Mouse (Mus musculus) cerebellum, postnatal 4 days (tissue): ENCODE results near the gene Fam169b.

Experiments
- DNase-seq, 2 experiments: peaks; one replicate each; pipeline ENCODE4 v3.0.0; 2022; ENCODE audit warnings: low spot score in 2 of 2, mixed read lengths in 1 of 2

The Fam169b gene

DNA sequence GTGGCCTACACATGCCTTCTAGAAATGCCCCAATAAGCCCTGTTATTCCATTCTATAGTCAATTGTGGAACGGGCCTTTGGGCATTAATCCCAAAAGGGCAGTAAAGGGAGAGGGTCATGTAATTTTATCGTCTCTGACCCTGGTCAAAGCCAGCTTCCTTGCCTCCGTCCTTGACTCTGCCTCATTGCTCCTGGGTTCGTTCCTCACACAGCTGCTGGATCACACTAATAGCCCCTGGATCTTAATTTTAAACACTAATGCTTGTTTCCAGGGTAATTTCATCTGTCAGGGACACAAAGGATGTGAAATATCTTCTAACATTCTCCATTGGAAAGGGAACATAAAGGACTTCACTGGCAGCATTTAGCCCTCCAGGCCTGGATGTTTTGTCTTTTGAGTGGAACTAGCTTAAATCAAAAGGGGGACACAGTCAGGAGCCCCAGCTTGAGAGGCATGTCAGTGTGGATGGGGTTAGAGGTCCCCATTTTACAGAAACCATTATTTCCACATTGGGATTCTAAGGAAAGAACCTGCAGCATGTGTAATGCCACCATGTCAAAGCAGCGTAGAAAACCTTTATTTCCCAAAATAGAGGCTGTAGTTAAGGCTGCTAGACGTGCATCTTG, 122.2 kb downstream of the Fam169b start:
- DNase-seq: no peak

DNA sequence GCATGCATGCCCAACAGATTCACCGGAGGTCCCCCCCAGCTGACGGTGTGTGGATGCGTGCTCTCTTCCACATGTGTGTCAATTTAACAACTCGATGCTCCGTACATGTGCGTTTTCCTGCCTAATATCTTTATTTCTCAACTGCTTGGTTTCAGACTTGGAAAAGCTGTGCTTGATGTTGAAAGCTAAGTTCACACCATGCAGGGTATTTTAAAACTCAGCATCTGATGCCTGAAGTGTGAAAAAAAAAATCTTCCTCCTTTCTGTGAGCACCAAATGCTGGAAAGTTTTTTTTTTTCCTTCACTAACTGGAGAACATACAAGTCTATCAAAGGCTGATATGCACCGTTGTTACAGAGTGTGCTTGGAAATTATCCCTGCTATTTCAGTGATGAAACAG, 126.9 kb downstream of the Fam169b start:
- no peak for DNase-seq

DNA sequence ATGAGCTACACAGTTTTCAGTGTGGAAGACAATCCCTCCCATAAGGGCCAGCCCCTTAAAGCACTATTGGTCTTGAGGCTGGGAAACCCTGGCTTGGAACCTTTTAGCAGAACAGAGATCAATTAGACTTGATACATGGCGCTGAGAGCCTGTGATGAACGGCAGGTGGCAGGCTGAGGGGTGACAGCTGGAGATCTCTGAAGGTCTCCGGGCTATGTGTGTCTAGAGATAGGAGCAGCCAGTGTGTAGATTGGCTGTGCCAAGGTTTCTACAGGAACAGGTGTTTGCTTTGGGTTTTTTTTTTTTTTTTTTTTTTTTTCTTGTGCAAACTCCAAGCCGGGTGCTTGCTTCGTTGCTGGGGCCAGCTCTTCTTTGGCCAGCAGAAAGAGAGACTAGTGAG, 135.0 kb downstream of the Fam169b start:
- peak in 1 of 2 experiments; percentile 4 for DNase-seq
